Mouse (Mus musculus) monocyte, adult 2 months (primary cell): ENCODE measurements around the gene Tmc1.

Source experiments
- DNase-seq, 2 experiments: peaks; one replicate each; pipeline ENCODE4 v3.0.0; 2022; ENCODE audit warnings: low spot score in 2 of 2, low read depth in 1 of 2

Tmc1 gene

GRCm38 (mm10) chr19:20953874-20954273 is at the start of gene Tmc1:
Gene Tmc1, minus strand, starts transcription at chr19:20954202.
- no peak for DNase-seq

GRCm38 (mm10) chr19:21001552-21001951 is 47.5 kb upstream of the Tmc1 start:
- no peak for DNase-seq

- no peak for DNase-seq
These were observed 25.2 kb upstream of the Tmc1 start for GRCm38 (mm10) chr19:20979244-20979643.

- DNase-seq, result no peak
These were observed 24.1 kb upstream of the Tmc1 start for GRCm38 (mm10) chr19:20978148-20978547.

GRCm38 (mm10) chr19:20971926-20972325 is 17.9 kb upstream of the Tmc1 start:
- DNase-seq, result no peak

GRCm38 (mm10) chr19:20954815-20955214 is 813 bp upstream of the Tmc1 start:
- DNase-seq, result no peak

GRCm38 (mm10) chr19:20944446-20944845 is 9.6 kb downstream of the Tmc1 start:
- no peak for DNase-seq

- DNase-seq, result no peak
These were observed 29.7 kb downstream of the Tmc1 start for GRCm38 (mm10) chr19:20924282-20924681.

GRCm38 (mm10) chr19:20923336-20924211 is 30.4 kb downstream of the Tmc1 start:
- DNase-seq, result no peak

- DNase-seq, result no peak
These were observed 35.8 kb downstream of the Tmc1 start for GRCm38 (mm10) chr19:20918241-20918640.

GRCm38 (mm10) chr19:20915151-20915550 is 38.9 kb downstream of the Tmc1 start:
- DNase-seq, result no peak

GRCm38 (mm10) chr19:20910356-20910755 is 43.6 kb downstream of the Tmc1 start:
- DNase-seq, result no peak

GRCm38 (mm10) chr19:20881205-20881604 is 72.8 kb downstream of the Tmc1 start:
- no peak for DNase-seq

- no peak for DNase-seq
These were observed 78.1 kb downstream of the Tmc1 start for GRCm38 (mm10) chr19:20875881-20876280.

- DNase-seq, result no peak
These were observed 92.2 kb downstream of the Tmc1 start for GRCm38 (mm10) chr19:20861779-20862178.

- DNase-seq, result no peak
These were observed 93.7 kb downstream of the Tmc1 start for GRCm38 (mm10) chr19:20860270-20860669.

- DNase-seq, result no peak
These were observed 96.2 kb downstream of the Tmc1 start for GRCm38 (mm10) chr19:20857819-20858218.

- no peak for DNase-seq
These were observed 105.1 kb downstream of the Tmc1 start for GRCm38 (mm10) chr19:20848906-20849305.

GRCm38 (mm10) chr19:20847476-20848073 is 106.4 kb downstream of the Tmc1 start:
- DNase-seq, result no peak

- DNase-seq, result no peak
These were observed 116.6 kb downstream of the Tmc1 start for GRCm38 (mm10) chr19:20837422-20837821.

- no peak for DNase-seq
These were observed 117.8 kb downstream of the Tmc1 start for GRCm38 (mm10) chr19:20836055-20836845.

- no peak for DNase-seq
These were observed 119.1 kb downstream of the Tmc1 start for GRCm38 (mm10) chr19:20834895-20835294.
